Mouse (Mus musculus) ES-Bruce4 (cell line): ENCODE measurements around the gene Ccdc86. TPM values are rescaled to one million over a fixed set of nuclear protein-coding genes. Genes with fewer than 3 reads are reported as not detected.

Experiments
- H3K27ac ChIP-seq: 2 replicates; pipeline ENCODE4 v1.5.1; 2012; ENCODE audit warnings: low read length, inconsistent platforms; ENCODE audit not compliant: insufficient read depth
- H3K27me3 ChIP-seq: 2 replicates; pipeline ENCODE4 v1.6.1; 2012; ENCODE audit warnings: mild to moderate bottlenecking, low read length, inconsistent platforms; ENCODE audit not compliant: control insufficient read depth, poor library complexity, insufficient read depth, severe bottlenecking
- H3K36me3 ChIP-seq: 2 replicates; pipeline ENCODE4 v1.6.1; 2012; ENCODE audit warnings: inconsistent platforms, mild to moderate bottlenecking, low read length, moderate library complexity; ENCODE audit not compliant: control insufficient read depth, poor library complexity, insufficient read depth, severe bottlenecking
- H3K4me1 ChIP-seq: one replicate; pipeline ENCODE4 v1.8.1; 2011; ENCODE audit warnings: low read length; ENCODE audit not compliant: control insufficient read depth, insufficient read depth
- H3K4me3 ChIP-seq: 2 replicates; pipeline ENCODE4 v1.5.1; 2011; ENCODE audit warnings: low read depth, mild to moderate bottlenecking, low read length
- H3K9ac ChIP-seq: 2 replicates; pipeline ENCODE4 v1.6.1; 2012; ENCODE audit warnings: low read depth, mild to moderate bottlenecking, inconsistent platforms; ENCODE audit not compliant: poor library complexity, severe bottlenecking
- H3K9me3 ChIP-seq: replicated peaks from 2 replicates; pipeline ENCODE4 v1.6.1; 2012; ENCODE audit warnings: mild to moderate bottlenecking, low read length, inconsistent platforms; ENCODE audit not compliant: control insufficient read depth, poor library complexity, insufficient read depth, severe bottlenecking
- CTCF ChIP-seq: IDR thresholded peaks from one replicate; pipeline ENCODE4 v1.8.1; 2011; ENCODE audit warnings: low read depth, low read length
- EP300 ChIP-seq: IDR thresholded peaks from 2 replicates; pipeline ENCODE4 v1.6.1; 2011; ENCODE audit warnings: low read depth, low read length; ENCODE audit not compliant: insufficient read depth
- POLR2A ChIP-seq: IDR thresholded peaks from one replicate; pipeline ENCODE4 v1.8.1; 2011; ENCODE audit warnings: low read length; ENCODE audit not compliant: insufficient read depth
- polyA plus RNA-seq: library from polyadenylated mRNA; stranded (reverse); fragments of >200 nt; gene quantifications from 2 replicates; pipeline ENCODE4 v1.2.4, GENCODE M21; 2011; ENCODE audit warnings: low read depth; ENCODE audit not compliant: missing spikeins, insufficient read depth, insufficient read length

Gene Ccdc86
- polyA plus RNA-seq, 1 experiment = 17.8 TPM

DNA sequence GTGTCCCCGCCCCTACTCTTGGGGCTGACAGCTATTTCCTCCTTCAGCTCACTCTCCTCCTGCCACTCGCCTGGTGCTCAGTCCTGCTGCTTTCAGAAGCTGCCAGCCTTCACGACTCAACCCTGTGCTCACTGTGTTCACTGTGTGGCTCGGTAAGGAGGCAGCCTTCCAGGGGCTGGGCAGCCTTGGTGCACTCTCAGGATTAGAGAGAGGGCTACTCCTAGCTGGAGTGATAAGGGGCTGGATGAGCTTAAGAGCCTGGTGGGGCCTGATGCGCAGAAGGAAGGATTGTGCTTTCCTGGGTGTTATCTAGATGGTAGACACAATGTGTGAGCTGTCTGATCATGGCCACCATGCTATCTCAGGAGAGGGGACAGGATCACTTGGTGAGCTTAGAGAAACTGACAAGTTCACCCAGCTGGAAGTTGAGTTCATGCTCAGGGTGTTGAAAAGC is 11.9 kb downstream of the Ccdc86 start, which contains the start of gene Ptgdr2:
Gene Ptgdr2 (plus strand): TSS at position 51 of the 454 bp plus-strand sequence.
- Histone ChIP-seq H3K27me3 (no peaks in the 10 kb centered on the region), H3K4me3 (no peak within 1 kb of the TSS), H3K4me1 (no peaks in the 10 kb centered on the region), H3K36me3 (no peaks in the 10 kb centered on the region; the same call in 1 of the 2 replicates), H3K9ac (no peak within 1 kb of the TSS), H3K27ac (no peak within 1 kb of the TSS), H3K9me3 (no peaks in the 10 kb centered on the region)
- TF ChIP-seq EP300 (no peak), CTCF (no peak), POLR2A (no peak)

DNA sequence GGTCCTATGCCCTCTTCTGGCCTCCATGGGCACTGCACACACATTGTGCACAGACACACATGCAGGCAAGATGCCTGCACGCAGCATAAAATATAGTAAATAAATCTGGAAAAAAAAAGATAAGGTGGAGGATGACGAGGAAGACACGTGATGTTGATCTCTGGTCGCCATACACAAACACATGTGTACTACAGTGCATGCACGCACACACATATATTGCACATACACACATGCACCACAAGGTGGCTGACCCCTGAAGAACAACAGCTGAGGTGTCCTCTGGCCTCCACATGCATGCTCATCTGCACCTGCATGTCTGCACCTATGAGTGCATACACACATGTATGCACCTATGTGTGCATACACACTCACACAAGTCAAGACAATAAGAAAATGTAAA is 13.0 kb downstream of the Ccdc86 start:
- Histone ChIP-seq H3K4me3 (no peak overlapping the region), H3K4me1 (no peaks in the 10 kb centered on the region), H3K36me3 (no peaks in the 10 kb centered on the region), H3K27me3 (no peaks in the 10 kb centered on the region), H3K27ac (no peak overlapping the region), H3K9ac (no peak overlapping the region), H3K9me3 (no peaks in the 10 kb centered on the region)
- TF ChIP-seq POLR2A = no peak
- TF ChIP-seq EP300 = no peak
- peak; percentile 10 for TF ChIP-seq CTCF

GRCm38 (mm10) chr19:10935029-10935428 is 14.0 kb downstream of the Ccdc86 start:
- no peaks in the 10 kb centered on the region for H3K27me3 ChIP-seq
- no peak overlapping the region for H3K27ac ChIP-seq
- no peak overlapping the region for H3K4me3 ChIP-seq
- no peak for TF ChIP-seq EP300
- TF ChIP-seq POLR2A = no peak
- TF ChIP-seq CTCF = no peak
- H3K36me3 ChIP-seq = no peaks in the 10 kb centered on the region
- no peaks in the 10 kb centered on the region for H3K9me3 ChIP-seq
- no peaks in the 10 kb centered on the region for H3K4me1 ChIP-seq
- no peak overlapping the region for H3K9ac ChIP-seq

GRCm38 (mm10) chr19:10930641-10931040 is 18.4 kb downstream of the Ccdc86 start:
- H3K9me3 ChIP-seq = no peaks in the 10 kb centered on the region
- no peaks in the 10 kb centered on the region for H3K27me3 ChIP-seq
- TF ChIP-seq CTCF = no peak
- no peak overlapping the region for H3K4me3 ChIP-seq
- H3K27ac ChIP-seq = no peak overlapping the region
- no peaks in the 10 kb centered on the region for H3K4me1 ChIP-seq
- no peak overlapping the region for H3K9ac ChIP-seq
- H3K36me3 ChIP-seq = no peaks in the 10 kb centered on the region

- H3K36me3 ChIP-seq = no peaks in the 10 kb centered on the region
- TF ChIP-seq CTCF = no peak
- TF ChIP-seq POLR2A = no peak
- no peak for TF ChIP-seq EP300
- H3K9me3 ChIP-seq = no peaks in the 10 kb centered on the region
- H3K9ac ChIP-seq = no peak overlapping the region
- no peak overlapping the region for H3K4me3 ChIP-seq
- H3K4me1 ChIP-seq = peaks cover 1% of the 10 kb centered on the region
- H3K27me3 ChIP-seq = no peaks in the 10 kb centered on the region
- no peak overlapping the region for H3K27ac ChIP-seq
Observed at GRCm38 (mm10) chr19:10926666-10927065, 22.4 kb downstream of the Ccdc86 start.

DNA sequence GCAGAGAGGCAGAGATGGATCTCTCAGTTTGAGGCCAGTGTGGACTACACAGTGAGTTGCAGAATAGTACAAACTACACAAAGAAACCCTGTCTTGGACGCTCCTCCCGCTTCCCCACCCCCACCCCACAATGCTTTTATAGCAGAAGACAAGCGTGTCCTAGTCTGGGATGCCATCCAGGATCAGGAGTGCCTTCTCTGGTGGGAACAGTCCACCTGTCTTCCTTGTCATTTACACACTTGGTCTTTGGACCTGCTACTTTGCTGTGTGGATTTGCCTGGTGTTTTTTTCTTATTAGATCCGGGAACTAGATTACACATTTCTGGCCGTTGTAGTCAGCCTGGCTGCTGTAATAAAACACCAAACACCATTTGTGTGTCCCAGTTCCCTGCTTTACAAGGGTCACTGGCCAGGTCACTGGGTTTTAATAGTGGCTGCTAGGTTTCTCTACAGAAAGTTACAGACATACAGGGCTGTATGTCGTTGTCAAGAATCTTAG is 22.9 kb downstream of the Ccdc86 start:
- Histone ChIP-seq H3K27me3 (no peaks in the 10 kb centered on the region), H3K4me3 (no peak overlapping the region), H3K9me3 (no peaks in the 10 kb centered on the region), H3K4me1 (peaks cover 1% of the 10 kb centered on the region), H3K27ac (no peak overlapping the region), H3K9ac (no peak overlapping the region), H3K36me3 (no peaks in the 10 kb centered on the region)
- TF ChIP-seq EP300 = no peak
- no peak for TF ChIP-seq CTCF
- no peak for TF ChIP-seq POLR2A
